Mouse (Mus musculus) myocyte (in vitro differentiated cells): ENCODE measurements around the gene Nub1. TPM values are rescaled to one million over a fixed set of nuclear protein-coding genes. Genes with fewer than 3 reads are reported as not detected.

Experiments
- H3K27me3 ChIP-seq: one replicate; pipeline ENCODE4 v1.6.1; 2011; ENCODE audit not compliant: control insufficient read depth, insufficient read depth, insufficient read length
- H3K36me3 ChIP-seq: one replicate; pipeline ENCODE4 v1.6.1; 2011; ENCODE audit not compliant: control insufficient read depth, insufficient read depth
- H3K4me2 ChIP-seq: one replicate; pipeline ENCODE4 v1.6.1; 2011; ENCODE audit warnings: low read depth, control low read depth
- H3K4me3 ChIP-seq: one replicate; pipeline ENCODE4 v1.5.1; 2011; ENCODE audit warnings: mild to moderate bottlenecking, control low read depth, moderate library complexity
- H3K79me2 ChIP-seq: one replicate; pipeline ENCODE4 v1.6.1; 2011; ENCODE audit not compliant: control insufficient read depth, insufficient read depth
- H3ac ChIP-seq: one replicate; pipeline ENCODE4 v1.6.1; 2011; ENCODE audit not compliant: control insufficient read depth, insufficient read length
- CEBPB ChIP-seq: IDR thresholded peaks from 2 replicates; pipeline ENCODE4 v1.6.1; 2011; ENCODE audit warnings: mild to moderate bottlenecking, moderate library complexity; ENCODE audit not compliant: poor library complexity, insufficient read depth, severe bottlenecking
- E2F4 ChIP-seq: IDR thresholded peaks from one replicate; pipeline ENCODE4 v1.6.1; 2011; ENCODE audit warnings: mild to moderate bottlenecking, control low read depth, moderate library complexity; ENCODE audit not compliant: insufficient read depth
- MAX ChIP-seq: IDR thresholded peaks from one replicate; pipeline ENCODE4 v1.6.1; 2011; ENCODE audit warnings: low read depth, mild to moderate bottlenecking, control low read depth
- MYOD1 ChIP-seq, 3 experiments: IDR thresholded peaks; one replicate each; pipeline ENCODE4 v1.6.1; 2011; ENCODE audit warnings: control low read depth in 2 of 3, low read depth in 2 of 3, mild to moderate bottlenecking in 2 of 3, moderate library complexity in 1 of 3; ENCODE audit not compliant: insufficient read length in 2 of 3, control insufficient read depth in 1 of 3
- MYOG ChIP-seq, 3 experiments: IDR thresholded peaks; one replicate each; pipeline ENCODE4 v1.6.1; 2011; ENCODE audit warnings: control low read depth in 2 of 3, low read depth in 2 of 3, mild to moderate bottlenecking in 2 of 3; ENCODE audit not compliant: insufficient read length in 2 of 3, control insufficient read depth in 1 of 3, insufficient read depth in 1 of 3
- POLR2A ChIP-seq: IDR thresholded peaks from one replicate; pipeline ENCODE4 v1.6.1; 2011; ENCODE audit warnings: low read depth, mild to moderate bottlenecking, control low read depth, moderate library complexity; ENCODE audit not compliant: insufficient read length
- POLR2AphosphoS2 ChIP-seq: IDR thresholded peaks from one replicate; pipeline ENCODE4 v1.6.1; 2011; ENCODE audit warnings: low read depth, control low read depth; ENCODE audit not compliant: insufficient read length
- REST ChIP-seq: IDR thresholded peaks from one replicate; pipeline ENCODE4 v1.6.1; 2011; ENCODE audit warnings: mild to moderate bottlenecking, control low read depth, moderate library complexity; ENCODE audit not compliant: insufficient read depth, insufficient read length
- SRF ChIP-seq: IDR thresholded peaks from one replicate; pipeline ENCODE4 v1.6.1; 2011; ENCODE audit warnings: low read depth; ENCODE audit not compliant: control insufficient read depth, insufficient read length
- TCF12 ChIP-seq: IDR thresholded peaks from one replicate; pipeline ENCODE4 v1.6.1; 2011; ENCODE audit warnings: mild to moderate bottlenecking, control low read depth; ENCODE audit not compliant: poor library complexity, insufficient read depth, severe bottlenecking
- TCF3 ChIP-seq: IDR thresholded peaks from one replicate; pipeline ENCODE4 v1.6.1; 2011; ENCODE audit warnings: low read depth, control low read depth; ENCODE audit not compliant: insufficient read length
- USF1 ChIP-seq: IDR thresholded peaks from one replicate; pipeline ENCODE4 v1.6.1; 2011; ENCODE audit warnings: low read depth, mild to moderate bottlenecking, control low read depth, moderate library complexity
- polyA plus RNA-seq: library from polyadenylated mRNA; unstranded; fragments of >200 nt; fragmentation: generic; extraction: Trizol; gene quantifications from one replicate; pipeline ENCODE4 v1.2.1, GENCODE M21; 2012; ENCODE audit warnings: missing spikeins

Nub1 gene
- polyA plus RNA-seq, 1 experiment, result 28.5 TPM

GRCm38 (mm10) chr5:24701271-24701670 lies 15.9 kb downstream of the Nub1 start:
- Histone ChIP-seq H3K4me3 (no peak overlapping the region), H3ac (no peak overlapping the region), H3K79me2 (no peaks in the 10 kb centered on the region), H3K36me3 (peaks cover 37% of the 10 kb centered on the region), H3K4me2 (no peak overlapping the region), H3K27me3 (no peaks in the 10 kb centered on the region)
- no peak for TF ChIP-seq MAX
- TF ChIP-seq TCF3, result no peak
- no peak for TF ChIP-seq MYOD1 (IDR thresholded peaks at IDR 0.05; ENCODE audit: control insufficient read depth in 1 of 3, insufficient read length in 2 of 3, low read depth in 2 of 3)
- no peak for TF ChIP-seq POLR2A
- TF ChIP-seq CEBPB, result no peak
- TF ChIP-seq MYOG (IDR thresholded peaks at IDR 0.05; ENCODE audit: control insufficient read depth in 1 of 3, insufficient read depth in 1 of 3, insufficient read length in 2 of 3, low read depth in 2 of 3), result no peak
- no peak for TF ChIP-seq E2F4
- TF ChIP-seq REST, result no peak
- no peak for TF ChIP-seq TCF12
- no peak for TF ChIP-seq POLR2AphosphoS2
- TF ChIP-seq USF1, result no peak
- no peak for TF ChIP-seq SRF

GRCm38 (mm10) chr5:24704615-24705014 lies 19.3 kb downstream of the Nub1 start:
- no peak overlapping the region for H3K4me2 ChIP-seq
- TF ChIP-seq E2F4, result no peak
- no peak for TF ChIP-seq CEBPB
- no peak for TF ChIP-seq TCF12
- TF ChIP-seq POLR2AphosphoS2, result no peak
- TF ChIP-seq MYOD1 (IDR thresholded peaks at IDR 0.05; ENCODE audit: control insufficient read depth in 1 of 3, insufficient read length in 2 of 3, low read depth in 2 of 3), result no peak
- TF ChIP-seq MYOG (IDR thresholded peaks at IDR 0.05; ENCODE audit: control insufficient read depth in 1 of 3, insufficient read depth in 1 of 3, insufficient read length in 2 of 3, low read depth in 2 of 3), result no peak
- TF ChIP-seq REST, result no peak
- TF ChIP-seq SRF, result no peak
- no peak for TF ChIP-seq TCF3
- no peak for TF ChIP-seq MAX
- no peak for TF ChIP-seq POLR2A
- no peak for TF ChIP-seq USF1
- peaks cover 28% of the 10 kb centered on the region for H3K36me3 ChIP-seq
- H3ac ChIP-seq, result no peak overlapping the region
- H3K79me2 ChIP-seq, result no peaks in the 10 kb centered on the region
- no peak overlapping the region for H3K4me3 ChIP-seq
- no peaks in the 10 kb centered on the region for H3K27me3 ChIP-seq

GRCm38 (mm10) chr5:24709962-24710361 lies 24.6 kb downstream of the Nub1 start:
- H3K27me3 ChIP-seq, result peaks cover under 1% of the 10 kb centered on the region
- peaks cover 9% of the 10 kb centered on the region for H3K36me3 ChIP-seq
- no peak overlapping the region for H3K4me3 ChIP-seq
- TF ChIP-seq REST (no peak), MAX (no peak), CEBPB (no peak), MYOG (IDR thresholded peaks at IDR 0.05; ENCODE audit: control insufficient read depth in 1 of 3, insufficient read depth in 1 of 3, insufficient read length in 2 of 3, low read depth in 2 of 3) (no peak), TCF3 (no peak), USF1 (no peak), SRF (no peak), POLR2A (no peak), MYOD1 (IDR thresholded peaks at IDR 0.05; ENCODE audit: control insufficient read depth in 1 of 3, insufficient read length in 2 of 3, low read depth in 2 of 3) (no peak), E2F4 (no peak), TCF12 (no peak), POLR2AphosphoS2 (no peak)
- no peak overlapping the region for H3ac ChIP-seq
- H3K4me2 ChIP-seq, result no peak overlapping the region
- no peaks in the 10 kb centered on the region for H3K79me2 ChIP-seq

- H3K4me3 ChIP-seq, result no peak overlapping the region
- H3K27me3 ChIP-seq, result peaks cover 9% of the 10 kb centered on the region
- H3ac ChIP-seq, result no peak overlapping the region
- H3K36me3 ChIP-seq, result no peaks in the 10 kb centered on the region
- H3K4me2 ChIP-seq, result no peak overlapping the region
- H3K79me2 ChIP-seq, result no peaks in the 10 kb centered on the region
- no peak for TF ChIP-seq POLR2A
- TF ChIP-seq SRF, result no peak
- TF ChIP-seq CEBPB, result no peak
- no peak for TF ChIP-seq POLR2AphosphoS2
- no peak for TF ChIP-seq E2F4
- no peak for TF ChIP-seq USF1
- TF ChIP-seq MYOD1 (IDR thresholded peaks at IDR 0.05; ENCODE audit: control insufficient read depth in 1 of 3, insufficient read length in 2 of 3, low read depth in 2 of 3), result no peak
- TF ChIP-seq TCF3, result no peak
- TF ChIP-seq REST, result no peak
- TF ChIP-seq MAX, result no peak
- no peak for TF ChIP-seq MYOG (IDR thresholded peaks at IDR 0.05; ENCODE audit: control insufficient read depth in 1 of 3, insufficient read depth in 1 of 3, insufficient read length in 2 of 3, low read depth in 2 of 3)
- no peak for TF ChIP-seq TCF12
Measured at GRCm38 (mm10) chr5:24711615-24712014, 26.3 kb downstream of the Nub1 start.

- H3K27me3 ChIP-seq, result peaks cover 19% of the 10 kb centered on the region
- no peak overlapping the region for H3K4me3 ChIP-seq
- H3K79me2 ChIP-seq, result no peaks in the 10 kb centered on the region
- no peak overlapping the region for H3K4me2 ChIP-seq
- TF ChIP-seq USF1 (no peak), E2F4 (no peak), MYOG (IDR thresholded peaks at IDR 0.05; ENCODE audit: control insufficient read depth in 1 of 3, insufficient read depth in 1 of 3, insufficient read length in 2 of 3, low read depth in 2 of 3) (no peak), SRF (no peak), CEBPB (no peak), MYOD1 (IDR thresholded peaks at IDR 0.05; ENCODE audit: control insufficient read depth in 1 of 3, insufficient read length in 2 of 3, low read depth in 2 of 3) (no peak), POLR2A (no peak)
- H3ac ChIP-seq, result no peak overlapping the region
- H3K36me3 ChIP-seq, result no peaks in the 10 kb centered on the region
Measured at GRCm38 (mm10) chr5:24713199-24713598, 27.9 kb downstream of the Nub1 start.
